ENCODE assay signal across 22 mouse cellular contexts in the genomic region with DNA sequence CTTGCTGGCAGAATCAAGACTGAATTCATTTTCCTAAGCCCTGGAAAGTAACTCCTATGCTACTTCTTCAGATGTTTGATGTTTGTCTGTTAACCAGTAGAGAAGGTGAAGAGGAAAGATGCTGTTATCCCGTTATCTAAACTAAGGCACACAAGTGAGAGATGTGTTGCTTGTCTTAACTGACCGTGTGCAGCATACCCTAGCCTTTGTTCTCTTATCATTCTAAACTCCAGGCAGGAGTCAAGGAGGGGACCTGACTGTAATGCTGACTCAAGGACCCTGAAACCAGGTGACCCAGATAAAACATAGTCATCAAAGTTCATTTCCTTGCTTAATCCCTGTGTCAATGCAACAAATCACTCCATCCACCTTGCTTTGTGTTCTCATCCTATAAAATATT.
"Had no signal": no experiment of that assay in that cellular context is flagged by ENCODE, and none has a peak within 500 bp of the region (broad histone marks: within the 10 kb centered on the region; RNA-seq: fewer than 3 reads in every experiment).

No protein-coding gene starts in this region.

- ATAC-seq: lung, postnatal 0 days; midbrain, embryonic 16.5 days had no signal

- H3K36me3 ChIP-seq: lung, embryonic 15.5 days; midbrain, embryonic 10.5 days; midbrain, embryonic 12.5 days; neural tube, embryonic 13.5 days; neural tube, embryonic 15.5 days had no signal

- H3K9ac ChIP-seq: lung, embryonic 15.5 days; midbrain, embryonic 12.5 days; neural tube, embryonic 13.5 days; neural tube, embryonic 15.5 days had no signal

- H3K4me1 ChIP-seq: lung, embryonic 15.5 days; midbrain, embryonic 10.5 days; midbrain, embryonic 12.5 days; neural tube, embryonic 13.5 days; neural tube, embryonic 15.5 days had no signal

- H3K4me3 ChIP-seq: lung, embryonic 15.5 days; megakaryocyte, embryonic 14.5 days; midbrain, embryonic 10.5 days; midbrain, embryonic 12.5 days; myocyte; neural tube, embryonic 13.5 days; neural tube, embryonic 15.5 days had no signal

- H3K9me3 ChIP-seq: lung, embryonic 15.5 days; megakaryocyte, embryonic 14.5 days; midbrain, embryonic 10.5 days; midbrain, embryonic 12.5 days; neural tube, embryonic 13.5 days; neural tube, embryonic 15.5 days had no signal

- H3K27ac ChIP-seq: lung, embryonic 15.5 days; macrophage; midbrain, embryonic 10.5 days; midbrain, embryonic 12.5 days; neural tube, embryonic 13.5 days; neural tube, embryonic 15.5 days had no signal

- H3K27me3 ChIP-seq: lung, embryonic 15.5 days; megakaryocyte, embryonic 14.5 days; midbrain, embryonic 12.5 days; neural tube, embryonic 13.5 days; neural tube, embryonic 15.5 days had no signal

- H3K4me2 ChIP-seq: lung, embryonic 15.5 days; midbrain, embryonic 12.5 days; neural tube, embryonic 13.5 days; neural tube, embryonic 15.5 days had no signal

- DNase-seq: lung, adult 2 months; lung, postnatal 14 days; lung, postnatal 36 days; midbrain, embryonic 14.5 days; retina, postnatal 1 day; right cerebral cortex, adult 18-20 months; right cerebral cortex, postnatal 25 days; right cerebral cortex, postnatal 4 days; spleen, adult 18-20 months; thymus, adult 18-20 months; thymus, postnatal 14 days; thymus, postnatal 36 days had no signal
